Mouse (Mus musculus) heart, embryonic 14.5 days (tissue): Measurements from ENCODE around the gene Acox3. TPM values are rescaled to one million over a fixed set of nuclear protein-coding genes. Genes with fewer than 3 reads are reported as not detected.

Source experiments
- ATAC-seq: fragments of 200-750 bp; cut with Nextera tagmentation; 2 replicates; pipeline ENCODE4 v1.8.0; 2017; ENCODE audit warnings: low read depth, moderate TSS enrichment; ENCODE audit not compliant: insufficient number of reproducible peaks, insufficient read depth, low FRiP score
- H3K27ac ChIP-seq, 2 experiments: fragments of 200-500 bp in 1 of 2; fragments of 300-500 bp in 1 of 2; sonication (generic) in 1 of 2; replicated peaks in 1 of 2; 2 replicates each; pipeline ENCODE4 v1.5.1; 2012 to 2014; ENCODE audit warnings: low read depth in 2 of 2, low read length in 2 of 2, control low read depth in 1 of 2, mild to moderate bottlenecking in 1 of 2, mixed read lengths in 1 of 2; ENCODE audit not compliant: control insufficient read depth in 1 of 2, insufficient read depth in 1 of 2
- H3K27me3 ChIP-seq: fragments of 300-500 bp; sonication (generic); 2 replicates; pipeline ENCODE4 v1.6.1; 2014; ENCODE audit warnings: mild to moderate bottlenecking, low read length, control low read depth; ENCODE audit not compliant: control insufficient read depth, insufficient read depth
- H3K36me3 ChIP-seq: fragments of 300-500 bp; sonication (generic); 2 replicates; pipeline ENCODE4 v1.6.1; 2014; ENCODE audit warnings: mild to moderate bottlenecking, control low read depth, low read length, mixed read lengths; ENCODE audit not compliant: control insufficient read depth, insufficient read depth
- H3K4me1 ChIP-seq, 2 experiments: fragments of 200-500 bp in 1 of 2; fragments of 300-500 bp in 1 of 2; sonication (generic) in 1 of 2; 2 replicates each; pipeline ENCODE4 v1.6.1; 2012 to 2014; ENCODE audit warnings: low read length in 2 of 2, control low read depth in 1 of 2, mixed read lengths in 1 of 2; ENCODE audit not compliant: control insufficient read depth in 2 of 2, insufficient read depth in 2 of 2
- H3K4me2 ChIP-seq: fragments of 300-500 bp; sonication (generic); 2 replicates; pipeline ENCODE4 v1.6.1; 2014; ENCODE audit warnings: mild to moderate bottlenecking, low read length
- H3K4me3 ChIP-seq, 2 experiments: fragments of 200-500 bp in 1 of 2; fragments of 300-500 bp in 1 of 2; sonication (generic) in 1 of 2; 2 replicates each; pipeline ENCODE4 v1.5.1; 2012 to 2014; ENCODE audit warnings: low read length in 2 of 2, mild to moderate bottlenecking in 2 of 2, control low read depth in 1 of 2, low read depth in 1 of 2, moderate library complexity in 1 of 2; ENCODE audit not compliant: control insufficient read depth in 1 of 2, insufficient read depth in 1 of 2
- H3K9ac ChIP-seq: fragments of 300-500 bp; sonication (generic); 2 replicates; pipeline ENCODE4 v1.6.1; 2014; ENCODE audit warnings: mild to moderate bottlenecking, low read length
- H3K9me3 ChIP-seq: fragments of 300-500 bp; sonication (generic); 2 replicates; pipeline ENCODE4 v1.6.1; 2016; ENCODE audit warnings: low read length, control low read depth; ENCODE audit not compliant: control insufficient read depth
- WGBS: fragments of 180-500 bp; shearing (Covaris S2); extraction: QIAGEN DNeasy Blood & Tissue Kit; methylation state at CpG from one replicate; pipeline ENCODE4 v1.1.7; 2014; 5-methylcytosine and 5-hydroxymethylcytosine counted together
- polyA plus RNA-seq: library from polyadenylated mRNA; unstranded; fragments of >200 nt; fragmentation: Nextera tagmentation; extraction: Ambion mirVana; gene quantifications from 2 replicates; pipeline ENCODE4 v1.2.1, GENCODE M21; 2014

Gene Acox3
- polyA plus RNA-seq, 1 experiment from 2014 or later, result 13.8 TPM

DNA sequence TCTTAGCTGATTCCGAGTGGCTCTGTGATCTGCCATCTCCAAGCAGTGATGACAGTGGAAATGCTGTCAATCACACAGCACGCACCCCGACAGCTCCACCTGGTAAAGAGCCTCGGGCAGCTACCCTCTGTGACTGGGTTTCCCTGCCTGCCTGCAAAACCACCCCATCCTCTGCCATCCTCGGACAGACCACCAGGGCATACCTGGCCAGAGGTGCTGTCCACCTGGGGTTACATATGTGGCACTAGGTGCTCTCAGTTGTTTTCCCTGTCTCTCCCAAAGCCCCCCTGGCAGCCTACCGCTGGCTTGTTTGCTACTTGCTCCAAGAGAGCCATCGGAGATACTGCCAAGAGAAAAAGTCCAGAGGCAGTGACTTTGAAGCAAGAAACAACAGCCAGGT is 24.0 kb downstream of the Acox3 start:
- Histone ChIP-seq H3K9me3 (no peaks in the 10 kb centered on the region), H3K4me2 (no peak overlapping the region), H3K4me1 (peaks cover 27 to 43% of the 10 kb centered on the region in 2 experiments), H3K4me3 (no peak overlapping the region), H3K27me3 (no peaks in the 10 kb centered on the region), H3K36me3 (peaks cover 31% of the 10 kb centered on the region), H3K9ac (no peak overlapping the region), H3K27ac (no peak overlapping the region)
- ATAC-seq, result no peak
- WGBS, result 84% methylated on average over 7 of the region's 7 CpGs

DNA sequence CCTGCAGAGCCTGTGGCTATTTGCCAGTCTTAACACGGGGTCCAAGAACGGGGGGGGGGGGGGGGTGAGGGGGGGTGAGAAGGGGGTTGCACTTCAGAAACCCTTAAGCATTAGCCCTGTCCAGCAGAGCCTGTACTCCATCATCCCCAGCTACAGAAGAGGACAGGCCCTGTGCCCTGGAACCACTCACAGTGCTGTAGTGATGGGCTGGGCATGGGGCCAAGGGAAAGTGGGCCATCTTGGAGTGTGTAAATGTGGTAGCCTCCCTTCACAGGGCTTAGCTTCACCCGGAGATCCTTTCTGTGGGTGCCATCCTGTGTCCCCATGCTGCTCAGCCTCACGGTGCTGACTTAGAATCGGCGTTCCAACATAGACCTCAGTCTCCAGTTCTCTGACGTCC is 24.9 kb downstream of the Acox3 start:
- no peak overlapping the region for H3K27ac ChIP-seq
- H3K4me1 ChIP-seq, result peaks cover 27 to 43% of the 10 kb centered on the region in 2 experiments
- no peaks in the 10 kb centered on the region for H3K9me3 ChIP-seq
- H3K36me3 ChIP-seq, result peaks cover 22% of the 10 kb centered on the region
- no peak overlapping the region for H3K9ac ChIP-seq
- H3K27me3 ChIP-seq, result no peaks in the 10 kb centered on the region
- WGBS, result 53% methylated on average over 6 of the region's 7 CpGs
- peak; percentile 77 for ATAC-seq
- no peak overlapping the region for H3K4me3 ChIP-seq
- no peak overlapping the region for H3K4me2 ChIP-seq

DNA sequence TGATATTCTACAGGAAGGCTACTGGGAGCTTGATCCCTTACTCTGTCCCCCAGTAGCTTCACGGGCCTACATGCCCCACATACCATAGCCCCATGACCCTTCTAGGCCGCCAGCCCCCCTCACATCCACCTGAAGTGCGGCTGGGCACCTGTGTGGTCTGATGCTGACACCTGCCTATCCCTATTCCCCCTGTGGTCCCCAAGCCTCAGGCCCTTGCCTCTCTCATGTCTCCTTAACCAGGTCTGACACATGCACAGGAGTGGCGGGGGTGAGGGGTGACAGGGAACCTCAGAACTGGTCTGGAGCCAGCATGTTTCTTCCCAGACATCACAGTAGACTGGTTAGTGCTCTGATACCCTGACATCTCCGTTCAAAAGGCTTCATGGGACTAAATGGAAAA is 25.7 kb downstream of the Acox3 start:
- Histone ChIP-seq H3K27ac (no peak overlapping the region), H3K9me3 (no peaks in the 10 kb centered on the region), H3K4me2 (no peak overlapping the region), H3K36me3 (peaks cover 14% of the 10 kb centered on the region), H3K27me3 (no peaks in the 10 kb centered on the region), H3K9ac (no peak overlapping the region), H3K4me3 (no peak overlapping the region), H3K4me1 (peaks cover 27 to 43% of the 10 kb centered on the region in 2 experiments)
- ATAC-seq, result no peak
- WGBS, result 80% methylated on average over 5 of the region's 5 CpGs

DNA sequence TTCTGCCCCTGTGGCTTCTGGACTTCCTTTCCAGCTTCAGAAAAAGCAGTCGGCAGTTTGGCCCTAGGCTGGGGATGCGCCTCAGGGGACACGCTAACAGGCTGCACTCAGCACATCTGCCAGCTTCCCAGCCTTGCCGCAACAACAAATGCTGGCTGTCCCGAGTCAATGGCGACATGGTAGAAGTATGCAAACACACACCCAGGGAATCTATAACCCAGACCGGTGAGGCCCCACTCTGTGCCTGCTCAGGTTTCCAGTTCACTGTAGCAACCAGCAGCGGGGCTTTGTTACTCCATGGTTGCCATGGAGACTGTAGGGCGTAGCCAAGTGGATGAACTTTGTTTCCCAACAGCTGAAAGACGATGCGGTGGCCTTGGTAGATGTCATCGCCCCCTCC is 26.5 kb downstream of the Acox3 start:
- Histone ChIP-seq H3K9me3 (no peaks in the 10 kb centered on the region), H3K4me3 (no peak overlapping the region), H3K36me3 (peaks cover 10% of the 10 kb centered on the region), H3K9ac (no peak overlapping the region), H3K27ac (no peak overlapping the region), H3K27me3 (no peaks in the 10 kb centered on the region), H3K4me1 (peaks cover 27 to 43% of the 10 kb centered on the region in 2 experiments), H3K4me2 (no peak overlapping the region)
- WGBS, result 44% methylated on average over 12 of the region's 12 CpGs
- no peak for ATAC-seq

DNA sequence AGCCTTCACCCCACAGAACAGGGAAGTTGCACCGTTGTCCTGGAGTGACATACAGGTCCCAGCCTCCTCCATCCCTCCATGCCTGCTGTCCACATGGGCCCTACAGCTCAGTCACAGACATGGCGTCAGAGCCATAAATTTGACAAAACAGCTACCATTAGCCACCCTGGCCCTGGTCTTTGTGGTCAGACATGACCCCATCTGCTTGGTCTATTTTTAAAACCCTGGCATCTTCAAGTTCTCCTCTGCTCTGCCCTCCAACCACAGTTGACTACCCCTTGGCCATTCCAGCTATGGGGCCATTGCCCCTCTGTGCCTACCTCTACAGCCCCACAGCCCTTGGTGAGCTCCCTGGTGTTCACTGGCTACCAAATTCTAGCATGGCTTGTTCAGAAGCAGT is 27.1 kb downstream of the Acox3 start:
- WGBS, result 73% methylated on average over 2 of the region's 2 CpGs
- no peak overlapping the region for H3K9ac ChIP-seq
- H3K36me3 ChIP-seq, result peaks cover 8% of the 10 kb centered on the region
- no peak for ATAC-seq
- H3K4me2 ChIP-seq, result no peak overlapping the region
- H3K27me3 ChIP-seq, result no peaks in the 10 kb centered on the region
- no peaks in the 10 kb centered on the region for H3K9me3 ChIP-seq
- no peak overlapping the region for H3K4me3 ChIP-seq
- H3K27ac ChIP-seq, result no peak overlapping the region
- peaks cover 27 to 43% of the 10 kb centered on the region in 2 experiments for H3K4me1 ChIP-seq

DNA sequence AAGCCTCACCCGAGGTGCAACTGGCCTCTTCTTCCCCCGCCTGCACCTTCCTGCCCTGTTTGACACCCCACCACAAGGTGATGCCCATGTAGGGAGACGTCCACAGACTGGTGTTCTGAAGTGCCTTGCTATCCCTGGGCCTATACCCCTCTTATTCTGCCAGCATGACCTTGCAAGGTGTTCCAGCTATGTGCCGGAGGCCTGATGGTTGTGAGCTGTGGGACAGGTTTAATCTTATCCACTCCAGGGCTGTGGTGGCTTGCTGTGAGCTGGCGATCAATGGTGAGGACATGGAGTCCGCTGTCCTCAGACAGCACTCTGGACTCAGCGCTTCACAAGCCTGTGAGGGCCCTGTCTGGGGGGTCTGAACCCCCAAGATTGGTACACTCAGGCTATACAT is 27.5 kb downstream of the Acox3 start:
- H3K9ac ChIP-seq, result no peak overlapping the region
- peaks cover 4% of the 10 kb centered on the region for H3K36me3 ChIP-seq
- H3K9me3 ChIP-seq, result no peaks in the 10 kb centered on the region
- peaks cover 27 to 43% of the 10 kb centered on the region in 2 experiments for H3K4me1 ChIP-seq
- WGBS, result 84% methylated on average over 7 of the region's 7 CpGs
- no peaks in the 10 kb centered on the region for H3K27me3 ChIP-seq
- H3K27ac ChIP-seq, result no peak overlapping the region
- no peak overlapping the region for H3K4me3 ChIP-seq
- ATAC-seq, result no peak
- no peak overlapping the region for H3K4me2 ChIP-seq

DNA sequence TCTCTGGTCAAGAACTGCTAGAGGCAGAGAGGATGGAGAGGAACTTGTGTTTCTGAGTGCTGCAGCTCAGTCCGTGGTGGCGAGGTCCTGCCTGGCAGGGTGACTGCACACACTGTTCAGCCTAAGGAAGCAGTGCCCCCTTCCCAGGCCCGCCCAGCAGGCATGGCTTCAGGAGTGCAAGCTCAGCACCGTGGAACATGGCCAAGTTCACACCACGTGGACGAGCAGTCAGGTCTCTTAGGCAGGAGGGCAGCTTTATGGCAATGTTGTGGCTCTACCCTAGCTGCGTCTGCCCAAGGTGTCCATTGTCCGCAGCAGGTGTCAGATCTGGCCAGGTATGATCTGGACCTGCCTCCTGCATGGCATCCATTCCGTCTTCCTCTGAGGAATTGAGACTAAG is 28.3 kb downstream of the Acox3 start:
- no peak overlapping the region for H3K27ac ChIP-seq
- H3K9me3 ChIP-seq, result no peaks in the 10 kb centered on the region
- H3K36me3 ChIP-seq, result no peaks in the 10 kb centered on the region; the same call in 1 of the 2 replicates
- H3K4me1 ChIP-seq, result peaks cover 27 to 43% of the 10 kb centered on the region in 2 experiments
- no peak overlapping the region for H3K4me2 ChIP-seq
- H3K27me3 ChIP-seq, result no peaks in the 10 kb centered on the region
- H3K9ac ChIP-seq, result no peak overlapping the region
- 0 out of 2 replicates have a peak, but pooled peaks have one; percentile 23 for ATAC-seq
- H3K4me3 ChIP-seq, result no peak overlapping the region
- 67% methylated on average over 9 of the region's 9 CpGs for WGBS

DNA sequence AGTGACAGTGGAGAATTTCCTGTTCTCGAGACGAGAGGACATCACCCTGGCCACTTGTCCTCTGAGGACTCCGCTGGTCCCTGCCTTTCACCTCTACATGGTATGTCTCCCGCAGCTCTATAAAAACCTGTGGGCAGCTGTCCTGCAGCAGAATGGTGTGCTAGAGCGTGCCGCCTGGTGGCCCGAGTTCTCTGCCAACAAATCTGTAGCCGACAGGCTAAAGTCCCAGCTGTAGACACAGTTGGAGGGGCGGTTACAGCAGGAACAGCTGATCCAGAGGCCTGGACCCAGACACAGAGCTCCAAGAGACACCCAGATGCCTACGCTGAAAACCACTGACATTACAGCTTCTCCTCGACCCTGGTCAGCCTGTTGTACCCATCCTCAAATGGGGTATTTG is 29.1 kb downstream of the Acox3 start:
- no peak overlapping the region for H3K27ac ChIP-seq
- 83% methylated on average over 11 of the region's 11 CpGs for WGBS
- no peaks in the 10 kb centered on the region for H3K9me3 ChIP-seq
- H3K9ac ChIP-seq, result no peak overlapping the region
- no peaks in the 10 kb centered on the region for H3K27me3 ChIP-seq
- H3K4me2 ChIP-seq, result no peak overlapping the region
- ATAC-seq, result no peak
- H3K4me1 ChIP-seq, result peaks cover 29 to 42% of the 10 kb centered on the region in 2 experiments
- no peaks in the 10 kb centered on the region; the same call in 1 of the 2 replicates for H3K36me3 ChIP-seq
- no peak overlapping the region for H3K4me3 ChIP-seq
